Mouse (Mus musculus) liver, embryonic 14.5 days (tissue): Measurements from ENCODE around the gene Adssl1. TPM values are rescaled to one million over a fixed set of nuclear protein-coding genes. Genes with fewer than 3 reads are reported as not detected.

Experiments used
- ATAC-seq: fragments of 200-750 bp; cut with Nextera tagmentation; 2 replicates; pipeline ENCODE4 v1.8.0; 2017; ENCODE audit warnings: moderate number of reproducible peaks, mild to moderate bottlenecking, moderate library complexity; ENCODE audit not compliant: insufficient read depth
- DNase-seq, 3 experiments: peaks; one replicate each; pipeline ENCODE4 v3.0.0-alpha.2; 2012 to 2013; ENCODE audit warnings: low read depth in 3 of 3, low spot score in 3 of 3
- H3K27ac ChIP-seq: fragments of 300-500 bp; sonication (generic); 2 replicates; pipeline ENCODE4 v1.5.1; 2014; ENCODE audit warnings: moderate library complexity, mild to moderate bottlenecking, control low read depth, inconsistent platforms
- H3K27me3 ChIP-seq: fragments of 300-500 bp; sonication (generic); 2 replicates; pipeline ENCODE4 v1.6.1; 2014; ENCODE audit warnings: mild to moderate bottlenecking, low read length, moderate library complexity; ENCODE audit not compliant: control insufficient read depth, insufficient read depth
- H3K36me3 ChIP-seq: fragments of 300-500 bp; sonication (generic); replicated peaks from 2 replicates; pipeline ENCODE4 v1.6.1; 2014; ENCODE audit warnings: low read depth; ENCODE audit not compliant: control insufficient read depth, insufficient read depth
- H3K4me1 ChIP-seq, 2 experiments: fragments of 200-500 bp in 1 of 2; fragments of 300-500 bp in 1 of 2; sonication (generic) in 1 of 2; replicated peaks; 2 replicates each; pipeline ENCODE4 v1.6.1; 2012 to 2014; ENCODE audit warnings: antibody characterized with exemption in 1 of 2, inconsistent platforms in 1 of 2, low read length in 1 of 2; ENCODE audit not compliant: control insufficient read depth in 2 of 2, insufficient read depth in 2 of 2
- H3K4me2 ChIP-seq: fragments of 300-500 bp; sonication (generic); 2 replicates; pipeline ENCODE4 v1.6.1; 2014; ENCODE audit warnings: low read depth, mild to moderate bottlenecking, control low read depth, moderate library complexity
- H3K4me3 ChIP-seq, 2 experiments: fragments of 200-500 bp in 1 of 2; fragments of 300-500 bp in 1 of 2; sonication (generic) in 1 of 2; 2 replicates each; pipeline ENCODE4 v1.5.1; 2012 to 2014; ENCODE audit warnings: low read depth in 2 of 2, low read length in 2 of 2, mild to moderate bottlenecking in 2 of 2, control low read depth in 1 of 2, inconsistent platforms in 1 of 2, moderate library complexity in 1 of 2; ENCODE audit not compliant: insufficient read depth in 1 of 2
- H3K9ac ChIP-seq: fragments of 300-500 bp; sonication (generic); replicated peaks from 2 replicates; pipeline ENCODE4 v1.6.1; 2014; ENCODE audit warnings: mild to moderate bottlenecking, control low read depth, moderate library complexity
- H3K9me3 ChIP-seq: fragments of 300-500 bp; sonication (generic); 2 replicates; pipeline ENCODE4 v1.6.1; 2016; ENCODE audit warnings: low read length, mixed read lengths; ENCODE audit not compliant: control insufficient read depth
- CTCF ChIP-seq: IDR thresholded peaks from 2 replicates; pipeline ENCODE4 v1.5.1; 2016; ENCODE audit warnings: antibody characterized with exemption, low read depth, control low read depth
- EP300 ChIP-seq: IDR thresholded peaks from 2 replicates; pipeline ENCODE4 v1.6.1; 2016; ENCODE audit warnings: antibody characterized with exemption, low read depth
- WGBS: fragments of 180-500 bp; shearing (Covaris S2); extraction: QIAGEN DNeasy Blood & Tissue Kit; methylation state at CpG from one replicate; pipeline ENCODE4 v1.1.7; 2014; ENCODE audit not compliant: insufficient replicate concordance; 5-methylcytosine and 5-hydroxymethylcytosine counted together
- polyA plus RNA-seq, 2 experiments: library from polyadenylated mRNA; depleted of rRNA in 1 of 2; stranded (reverse) in 1 of 2; unstranded in 1 of 2; fragments of >200 nt; fragmentation: Nextera tagmentation in 1 of 2; extraction: Ambion mirVana in 1 of 2; gene quantifications; 2 replicates each; pipeline versions ENCODE4 v1.2.1 to v1.2.3; 2012 to 2014

Adssl1 gene
- polyA plus RNA-seq, 2 experiments: 5.4 to 8.5 TPM

GRCm38 (mm10) chr12:112663303-112663702 lies 43.5 kb downstream of the Adssl1 start:
- no peak overlapping the region for H3K4me2 ChIP-seq
- DNase-seq (no peak), ATAC-seq (no peak)
- no peaks in the 10 kb centered on the region for H3K27me3 ChIP-seq
- peaks cover 8% of the 10 kb centered on the region for H3K36me3 ChIP-seq
- TF ChIP-seq CTCF: no peak
- no peak for TF ChIP-seq EP300
- no peak overlapping the region for H3K4me3 ChIP-seq
- H3K4me1 ChIP-seq: no peaks in the 10 kb centered on the region
- H3K9ac ChIP-seq: no peak overlapping the region
- no peaks in the 10 kb centered on the region for H3K9me3 ChIP-seq
- no peak overlapping the region for H3K27ac ChIP-seq
- WGBS: 82% methylated on average over 11 of the region's 11 CpGs

- whole genome bisulfite sequencing: 91% methylated on average over 12 of the region's 12 CpGs
- no peak for ATAC-seq
- TF ChIP-seq EP300 (no peak), CTCF (no peak)
- Histone ChIP-seq H3K27me3 (no peaks in the 10 kb centered on the region), H3K4me3 (no peak overlapping the region), H3K4me2 (no peak overlapping the region), H3K4me1 (no peaks in the 10 kb centered on the region), H3K9ac (no peak overlapping the region), H3K9me3 (no peaks in the 10 kb centered on the region), H3K36me3 (peaks cover 5% of the 10 kb centered on the region), H3K27ac (no peak overlapping the region)
- DNase-seq: no peak
Observed at GRCm38 (mm10) chr12:112663716-112664115, 43.9 kb downstream of the Adssl1 start.

- H3K9me3 ChIP-seq: no peaks in the 10 kb centered on the region
- WGBS: 74% methylated on average over 2 of the region's 2 CpGs
- TF ChIP-seq CTCF (no peak), EP300 (no peak)
- H3K27me3 ChIP-seq: no peaks in the 10 kb centered on the region
- no peak overlapping the region for H3K4me2 ChIP-seq
- H3K4me3 ChIP-seq: no peak overlapping the region
- H3K4me1 ChIP-seq: no peaks in the 10 kb centered on the region
- peaks cover under 1% of the 10 kb centered on the region for H3K36me3 ChIP-seq
- ATAC-seq (no peak), DNase-seq (no peak)
- no peak overlapping the region for H3K9ac ChIP-seq
- H3K27ac ChIP-seq: no peak overlapping the region
Observed at GRCm38 (mm10) chr12:112664124-112664523, 44.3 kb downstream of the Adssl1 start.

GRCm38 (mm10) chr12:112664656-112665055 lies 44.8 kb downstream of the Adssl1 start:
- H3K4me2 ChIP-seq: no peak overlapping the region
- H3K27me3 ChIP-seq: no peaks in the 10 kb centered on the region
- H3K4me1 ChIP-seq: no peaks in the 10 kb centered on the region
- H3K4me3 ChIP-seq: no peak overlapping the region
- DNase-seq (no peak), ATAC-seq (no peak)
- H3K27ac ChIP-seq: no peak overlapping the region
- no peaks in the 10 kb centered on the region for H3K9me3 ChIP-seq
- H3K36me3 ChIP-seq: no peaks in the 10 kb centered on the region; the same call in none of the 2 replicates
- no peak overlapping the region for H3K9ac ChIP-seq
- TF ChIP-seq CTCF: no peak
- no peak for TF ChIP-seq EP300
- WGBS: 65% methylated on average over 5 of the region's 5 CpGs

- H3K4me2 ChIP-seq: no peak overlapping the region
- no peaks in the 10 kb centered on the region for H3K4me1 ChIP-seq
- H3K4me3 ChIP-seq: no peak overlapping the region
- H3K27ac ChIP-seq: no peak overlapping the region
- H3K9ac ChIP-seq: no peak overlapping the region
- no peak for TF ChIP-seq EP300
- TF ChIP-seq CTCF: no peak
- H3K36me3 ChIP-seq: no peaks in the 10 kb centered on the region; the same call in none of the 2 replicates
- WGBS: 78% methylated on average over 18 of the region's 18 CpGs
- H3K9me3 ChIP-seq: no peaks in the 10 kb centered on the region
- DNase-seq (no peak), ATAC-seq (no peak)
- no peaks in the 10 kb centered on the region for H3K27me3 ChIP-seq
Observed at GRCm38 (mm10) chr12:112665445-112665844, 45.6 kb downstream of the Adssl1 start.
